Mouse (Mus musculus) intestine, postnatal 0 days (tissue): ENCODE measurements around the gene Ltbr. TPM values are rescaled to one million over a fixed set of nuclear protein-coding genes. Genes with fewer than 3 reads are reported as not detected.

Experiments used
- ATAC-seq: fragments of 200-750 bp; cut with Nextera tagmentation; 2 replicates; pipeline ENCODE4 v1.8.0; 2017; ENCODE audit warnings: mild to moderate bottlenecking, moderate TSS enrichment, moderate library complexity
- H3K27ac ChIP-seq: fragments of 300-500 bp; sonication (generic); 2 replicates; pipeline ENCODE4 v1.5.1; 2014; ENCODE audit warnings: mild to moderate bottlenecking, low read depth, low read length, moderate library complexity
- H3K27me3 ChIP-seq: fragments of 300-500 bp; sonication (generic); replicated peaks from 2 replicates; pipeline ENCODE4 v1.6.1; 2014; ENCODE audit warnings: low read length, mixed read lengths; ENCODE audit not compliant: control insufficient read depth, insufficient read depth
- H3K36me3 ChIP-seq: fragments of 300-500 bp; sonication (generic); 2 replicates; pipeline ENCODE4 v1.6.1; 2014; ENCODE audit warnings: mild to moderate bottlenecking, moderate library complexity; ENCODE audit not compliant: control insufficient read depth, insufficient read depth
- H3K4me1 ChIP-seq: fragments of 300-500 bp; sonication (generic); replicated peaks from 2 replicates; pipeline ENCODE4 v1.6.1; 2014; ENCODE audit warnings: antibody characterized with exemption, low read length, mixed read lengths; ENCODE audit not compliant: control insufficient read depth, insufficient read depth
- H3K4me2 ChIP-seq: fragments of 300-500 bp; sonication (generic); replicated peaks from 2 replicates; pipeline ENCODE4 v1.6.1; 2014; ENCODE audit warnings: low read depth, mild to moderate bottlenecking, moderate library complexity
- H3K4me3 ChIP-seq: fragments of 300-500 bp; sonication (generic); 2 replicates; pipeline ENCODE4 v1.5.1; 2014; ENCODE audit warnings: low read depth, low read length
- H3K9ac ChIP-seq: fragments of 300-500 bp; sonication (generic); 2 replicates; pipeline ENCODE4 v1.6.1; 2014; ENCODE audit warnings: mild to moderate bottlenecking, low read depth, low read length
- H3K9me3 ChIP-seq: fragments of 300-500 bp; sonication (generic); 2 replicates; pipeline ENCODE4 v1.6.1; 2016; ENCODE audit warnings: mixed run types; ENCODE audit not compliant: control insufficient read depth
- CTCF ChIP-seq: sonication (generic); IDR thresholded peaks from 2 replicates; pipeline ENCODE4 v1.5.1; 2016; ENCODE audit warnings: low read depth, mild to moderate bottlenecking, control low read depth, antibody characterized with exemption, moderate library complexity
- WGBS: fragments of 180-500 bp; shearing (Covaris S2); extraction: QIAGEN DNeasy Blood & Tissue Kit; methylation state at CpG from one replicate; pipeline ENCODE4 v1.1.7; 2014; 5-methylcytosine and 5-hydroxymethylcytosine counted together
- polyA plus RNA-seq: library from polyadenylated mRNA; unstranded; fragments of >200 nt; fragmentation: Nextera tagmentation; extraction: Ambion mirVana; gene quantifications from 2 replicates; pipeline ENCODE4 v1.2.1, GENCODE M21; 2015

Ltbr gene
- 104 and 110 TPM in 2 replicates for polyA plus RNA-seq

DNA sequence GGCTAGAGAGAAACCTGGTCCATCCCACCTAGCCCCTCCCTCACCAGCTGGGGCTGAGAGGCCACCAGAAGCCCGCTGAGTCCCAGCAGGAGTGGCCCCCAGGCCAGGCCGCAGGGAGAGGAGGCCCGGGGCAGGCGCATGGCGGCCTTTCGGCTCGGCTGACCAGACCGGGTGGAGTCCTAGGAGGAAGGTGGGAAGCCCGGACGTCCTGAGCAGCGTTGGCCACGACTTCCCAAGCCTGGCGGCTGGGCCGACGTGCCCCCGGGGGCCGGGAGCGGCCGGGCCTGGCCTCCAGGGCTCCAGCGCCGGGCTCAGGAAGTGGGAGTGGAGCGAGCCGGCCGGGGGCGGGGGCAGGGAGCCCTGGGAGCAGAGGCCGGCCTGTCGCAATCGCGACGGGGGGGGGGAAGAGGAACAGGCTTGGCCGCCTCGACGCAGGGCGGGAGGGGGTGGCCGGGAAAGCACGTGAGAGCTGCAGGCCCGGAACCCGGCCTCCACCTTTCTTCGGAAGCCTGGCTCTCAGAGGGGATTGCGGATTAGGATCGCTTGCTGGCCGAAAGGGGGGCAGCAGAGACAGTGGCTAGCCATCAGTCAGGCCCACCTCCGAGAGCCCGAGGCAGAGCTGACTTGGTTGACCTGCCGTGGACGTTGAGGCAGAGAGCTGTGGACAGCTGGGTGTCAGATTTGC lies at the start of gene Ltbr:
Gene Ltbr, minus strand, starts transcription at position 340 of the 685 bp plus-strand sequence.
- WGBS, result under 1% methylated on average over 44 of the region's 46 CpGs
- H3K4me3 ChIP-seq, result peak within 1 kb of the TSS; percentile 76
- no peaks in the 10 kb centered on the region for H3K27me3 ChIP-seq
- no peaks in the 10 kb centered on the region for H3K9me3 ChIP-seq
- peaks cover 20% of the 10 kb centered on the region for H3K4me1 ChIP-seq
- ATAC-seq, result peak; percentile 97
- peak within 1 kb of the TSS; percentile 91 for H3K4me2 ChIP-seq
- H3K36me3 ChIP-seq, result peaks cover 29% of the 10 kb centered on the region
- H3K9ac ChIP-seq, result peak within 1 kb of the TSS; percentile 91
- no peak; the same call in 1 of the 2 replicates for TF ChIP-seq CTCF
- peak within 1 kb of the TSS; percentile 92 for H3K27ac ChIP-seq

- 39% methylated on average over 15 of the region's 15 CpGs for WGBS
- peak; percentile 6; the same call in 1 of the 2 replicates for ATAC-seq
- Histone ChIP-seq H3K9ac (no peak overlapping the region), H3K36me3 (peaks cover 44% of the 10 kb centered on the region), H3K4me3 (no peak overlapping the region), H3K27me3 (no peaks in the 10 kb centered on the region), H3K9me3 (no peaks in the 10 kb centered on the region), H3K4me1 (no peaks in the 10 kb centered on the region; the same call in 1 of the 2 replicates), H3K4me2 (no peak overlapping the region), H3K27ac (peak overlapping the region; percentile 57)
- TF ChIP-seq CTCF, result no peak
Measured at GRCm38 (mm10) chr6:125363021-125363420, 49.3 kb upstream of the Ltbr start.

- Histone ChIP-seq H3K4me2 (no peak overlapping the region), H3K27ac (peak overlapping the region; percentile 41), H3K9me3 (no peaks in the 10 kb centered on the region), H3K4me1 (no peaks in the 10 kb centered on the region; the same call in 1 of the 2 replicates), H3K4me3 (no peak overlapping the region), H3K27me3 (no peaks in the 10 kb centered on the region), H3K9ac (no peak overlapping the region), H3K36me3 (peaks cover 53% of the 10 kb centered on the region)
- 52% methylated on average over 38 of the region's 38 CpGs for WGBS
- TF ChIP-seq CTCF, result peak; percentile 75
- ATAC-seq, result 0 out of 2 replicates have a peak, but pooled peaks have one; percentile 18
Measured at GRCm38 (mm10) chr6:125361467-125362291, 48.0 kb upstream of the Ltbr start.

- H3K4me2 ChIP-seq, result no peak overlapping the region
- no peak overlapping the region for H3K4me3 ChIP-seq
- ATAC-seq, result no peak
- H3K27me3 ChIP-seq, result no peaks in the 10 kb centered on the region
- no peak for TF ChIP-seq CTCF
- WGBS, result 77% methylated on average over 9 of the region's 9 CpGs
- H3K4me1 ChIP-seq, result no peaks in the 10 kb centered on the region; the same call in 1 of the 2 replicates
- H3K9ac ChIP-seq, result no peak overlapping the region
- no peak overlapping the region for H3K27ac ChIP-seq
- H3K36me3 ChIP-seq, result peaks cover 53% of the 10 kb centered on the region
- H3K9me3 ChIP-seq, result no peaks in the 10 kb centered on the region
Measured at GRCm38 (mm10) chr6:125360846-125361245, 47.2 kb upstream of the Ltbr start.

- WGBS, result 52% methylated on average over 9 of the region's 9 CpGs
- Histone ChIP-seq H3K4me3 (no peak overlapping the region), H3K27ac (no peak overlapping the region), H3K27me3 (no peaks in the 10 kb centered on the region), H3K9me3 (no peaks in the 10 kb centered on the region), H3K9ac (no peak overlapping the region), H3K4me2 (no peak overlapping the region), H3K4me1 (peaks cover 3% of the 10 kb centered on the region), H3K36me3 (peaks cover 53% of the 10 kb centered on the region)
- no peak for ATAC-seq
- peak; percentile 56 for TF ChIP-seq CTCF
Measured at GRCm38 (mm10) chr6:125359999-125360398, 46.3 kb upstream of the Ltbr start.

- Histone ChIP-seq H3K9me3 (no peaks in the 10 kb centered on the region), H3K4me1 (peaks cover 10% of the 10 kb centered on the region), H3K27me3 (no peaks in the 10 kb centered on the region), H3K4me2 (no peak overlapping the region), H3K27ac (no peak overlapping the region), H3K4me3 (no peak overlapping the region), H3K36me3 (peaks cover 62% of the 10 kb centered on the region), H3K9ac (no peak overlapping the region)
- 89% methylated on average over 15 of the region's 15 CpGs for WGBS
- no peak for TF ChIP-seq CTCF
- no peak for ATAC-seq
Measured at GRCm38 (mm10) chr6:125357334-125357733, 43.6 kb upstream of the Ltbr start.
